Mouse (Mus musculus): Measurements from ENCODE around the gene Dysf.

The Dysf gene

DNA sequence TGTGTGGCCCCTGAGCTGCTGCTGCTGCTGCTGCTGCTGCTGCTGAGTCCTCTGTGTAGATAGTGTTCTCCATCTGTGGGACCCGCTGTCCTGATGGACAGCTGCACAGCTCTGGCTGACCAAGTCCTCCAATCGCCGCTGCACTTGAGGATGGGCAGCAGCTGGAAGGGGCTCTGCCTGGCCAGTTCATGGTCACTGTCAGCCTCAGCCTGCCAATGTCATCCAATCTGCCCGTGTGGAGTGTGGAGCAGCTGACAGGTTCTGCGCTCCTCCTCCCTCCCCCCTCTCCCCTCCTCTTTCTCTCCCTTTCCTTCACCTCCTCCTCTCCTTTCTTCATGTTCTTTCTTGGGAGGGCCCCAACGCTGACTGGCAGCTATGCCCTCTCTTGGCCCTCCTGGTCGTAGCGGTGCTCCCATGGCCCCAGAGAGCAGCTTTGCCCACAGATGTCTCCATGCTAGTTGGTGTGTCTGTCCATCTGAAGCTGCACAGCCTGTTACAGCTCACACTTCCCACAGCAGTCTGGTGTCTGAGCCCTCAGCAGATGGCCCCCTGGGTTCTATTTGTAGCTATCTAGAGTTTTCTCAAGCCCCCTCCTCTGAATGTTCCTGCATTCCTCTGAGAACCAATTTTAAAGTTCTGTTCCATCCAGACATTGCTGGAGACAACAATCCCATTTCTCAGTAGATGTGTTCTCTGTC lies 223.8 kb downstream of the Dysf start:
- DNase-seq (ENCODE audit: low spot score in 2 of 2): no peak

DNA sequence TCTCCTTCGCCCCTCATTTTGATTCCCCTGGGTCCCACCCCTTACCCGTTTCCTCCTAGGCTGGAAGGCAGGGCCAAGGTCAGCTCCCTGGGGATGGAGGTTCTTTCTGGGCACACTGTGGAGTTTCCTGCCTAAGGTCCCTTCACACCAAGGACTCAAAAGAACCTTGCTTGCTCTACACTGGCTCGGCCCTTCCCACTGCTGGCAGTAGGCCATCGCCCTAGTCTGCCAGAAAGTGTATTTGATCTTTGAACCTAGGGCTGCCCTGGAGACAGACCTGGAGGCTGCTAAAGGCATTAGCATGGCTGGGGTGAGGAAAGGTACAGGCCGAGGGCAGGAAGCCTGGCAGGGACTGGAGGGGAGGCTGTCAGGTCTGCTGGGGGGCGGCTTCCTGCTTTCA lies 225.4 kb downstream of the Dysf start:
- DNase-seq (ENCODE audit: low spot score in 2 of 2): no peak

GRCm38 (mm10) chr6:84235365-84235764 lies 227.0 kb downstream of the Dysf start:
- DNase-seq (ENCODE audit: low spot score in 2 of 2): no peak

- DNase-seq (ENCODE audit: low spot score in 2 of 2): no peak
Measured at GRCm38 (mm10) chr6:84243385-84243784, 235.0 kb downstream of the Dysf start.

DNA sequence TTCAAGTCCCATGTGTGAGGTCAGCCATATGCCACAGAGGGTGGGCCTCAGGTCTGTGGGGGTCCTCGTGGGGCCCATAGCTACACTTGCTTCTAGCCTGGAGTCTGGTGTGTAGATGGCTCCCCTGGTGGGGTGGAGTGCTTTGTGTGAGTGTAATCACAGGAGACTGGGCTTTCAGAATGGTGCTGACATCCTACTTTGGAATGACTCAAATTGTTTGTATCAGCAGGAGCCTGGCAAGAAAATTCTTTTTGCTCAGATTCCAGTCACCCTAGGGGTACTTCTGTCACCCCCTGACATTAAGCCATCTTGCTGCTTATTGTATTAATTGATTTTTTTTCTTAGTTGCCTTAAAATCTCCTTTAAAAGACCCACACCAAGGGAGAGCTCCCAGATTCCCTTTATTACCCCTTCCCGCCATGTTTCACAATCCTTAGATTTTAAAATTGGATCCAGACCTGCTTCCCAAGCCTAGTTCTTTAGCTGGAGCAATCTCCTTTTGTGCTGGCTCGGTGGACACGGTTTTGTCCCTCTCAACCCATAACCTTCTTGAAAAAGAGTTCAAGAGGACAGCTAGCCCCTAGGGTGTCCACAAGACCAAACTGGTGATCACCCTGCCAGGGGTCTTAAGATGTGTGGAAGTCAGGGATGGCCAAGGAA lies 237.8 kb downstream of the Dysf start:
- DNase-seq (ENCODE audit: low spot score in 2 of 2): no peak

- no peak for DNase-seq (ENCODE audit: low spot score in 2 of 2)
Measured at GRCm38 (mm10) chr6:84246979-84247378, 238.6 kb downstream of the Dysf start.
